Mouse (Mus musculus) central nervous system, embryonic 14 days (tissue): Measurements from ENCODE around the gene Xpnpep1. TPM values are rescaled to one million over a fixed set of nuclear protein-coding genes. Genes with fewer than 3 reads are reported as not detected.

ENCODE experiments used
- polyA plus RNA-seq: library from polyadenylated mRNA; depleted of rRNA; stranded (reverse); fragments of >200 nt; gene quantifications from 2 replicates; pipeline ENCODE4 v1.2.3, GENCODE M21; 2012; rRNA removed

Xpnpep1 gene
- polyA plus RNA-seq = 90.5 and 91.4 TPM in 2 replicates

GRCm38 (mm10) chr19:53040164-53041132 lies at the start of gene Xpnpep1:
Gene Xpnpep1, minus strand, starts transcription at chr19:53040214.

Other genes starting within 250 kb of the Xpnpep1 start
- gene Add3, start 100.2 kb upstream of the Xpnpep1 start, polyA plus RNA-seq = 22.9 and 28.0 TPM in 2 replicates